Mouse (Mus musculus) adrenal gland, postnatal 25 days (tissue): ENCODE measurements around the gene Clip2. TPM values are rescaled to one million over a fixed set of nuclear protein-coding genes. Genes with fewer than 3 reads are reported as not detected.
"Not testable (repeated sequence)": the region's sequence is repeated elsewhere in the genome, so short reads cannot be mapped to it uniquely, and the experiment has no call there.

Experiments used
- DNase-seq: peaks from one replicate; pipeline ENCODE4 v3.0.0; 2021; ENCODE audit warnings: mixed read lengths
- total RNA-seq: library from RNA; stranded (reverse); gene quantifications from 2 replicates; pipeline ENCODE4 v1.2.3, GENCODE M21; 2021

Clip2 gene
- total RNA-seq, 1 experiment from 2014 or later, result 17.8 TPM

- DNase-seq, result no peak
Observed at GRCm38 (mm10) chr5:134489583-134489982, 62.7 kb downstream of the Clip2 start.

- no peak for DNase-seq
Observed at GRCm38 (mm10) chr5:134488596-134488995, 63.6 kb downstream of the Clip2 start.

- DNase-seq, result no peak
Observed at GRCm38 (mm10) chr5:134488042-134488441, 64.2 kb downstream of the Clip2 start.

- peak; percentile 69 for DNase-seq
Observed at GRCm38 (mm10) chr5:134485900-134486665, 66.2 kb downstream of the Clip2 start.

- DNase-seq, result no peak
Observed at GRCm38 (mm10) chr5:134485183-134485730, 67.0 kb downstream of the Clip2 start.

- DNase-seq, result no peak
Observed at GRCm38 (mm10) chr5:134483291-134483690, 68.9 kb downstream of the Clip2 start.

- DNase-seq, result no peak
Observed at GRCm38 (mm10) chr5:134482331-134482730, 69.9 kb downstream of the Clip2 start.

GRCm38 (mm10) chr5:134478886-134479285 lies 73.3 kb downstream of the Clip2 start:
- DNase-seq, result not testable (repeated sequence)

- DNase-seq, result not testable (repeated sequence)
Observed at GRCm38 (mm10) chr5:134475686-134476085, 76.5 kb downstream of the Clip2 start.

GRCm38 (mm10) chr5:134475006-134475605 lies 77.1 kb downstream of the Clip2 start:
- DNase-seq, result no peak

- DNase-seq, result no peak
Observed at GRCm38 (mm10) chr5:134473902-134474301, 78.3 kb downstream of the Clip2 start.

- DNase-seq, result no peak
Observed at GRCm38 (mm10) chr5:134470538-134471169, 81.6 kb downstream of the Clip2 start.

GRCm38 (mm10) chr5:134469559-134470150 lies 82.6 kb downstream of the Clip2 start:
- DNase-seq, result no peak

- DNase-seq, result no peak
Observed at GRCm38 (mm10) chr5:134468158-134468765, 84.0 kb downstream of the Clip2 start.

GRCm38 (mm10) chr5:134467030-134467549 lies 85.1 kb downstream of the Clip2 start:
- DNase-seq, result no peak

GRCm38 (mm10) chr5:134466296-134467029 lies 85.8 kb downstream of the Clip2 start:
- DNase-seq, result no peak

GRCm38 (mm10) chr5:134465197-134465596 lies 87.0 kb downstream of the Clip2 start:
- no peak for DNase-seq

- DNase-seq, result no peak
Observed at GRCm38 (mm10) chr5:134464225-134464624, 88.0 kb downstream of the Clip2 start.

GRCm38 (mm10) chr5:134462731-134463130 lies 89.5 kb downstream of the Clip2 start:
- no peak for DNase-seq

GRCm38 (mm10) chr5:134462316-134462715 lies 89.9 kb downstream of the Clip2 start:
- no peak for DNase-seq

GRCm38 (mm10) chr5:134460546-134460945 lies 91.7 kb downstream of the Clip2 start:
- no peak for DNase-seq
